Mouse (Mus musculus) heart, adult 9 months (tissue): ENCODE measurements around the gene Ostn.
"Not testable (repeated sequence)": the region's sequence is repeated elsewhere in the genome, so short reads cannot be mapped to it uniquely, and the experiment has no call there.

ENCODE experiments used
- DNase-seq, 2 experiments: peaks; one replicate each; pipeline ENCODE4 v3.0.0; 2022; ENCODE audit warnings: low spot score in 2 of 2

Ostn gene

GRCm38 (mm10) chr16:27307189-27307588 is at the start of gene Ostn:
Ostn (plus strand) TSS chr16:27307489.
- DNase-seq = not testable (repeated sequence)

GRCm38 (mm10) chr16:27268748-27269147 is 38.5 kb upstream of the Ostn start:
- no peak for DNase-seq

GRCm38 (mm10) chr16:27287410-27287809 is 19.9 kb upstream of the Ostn start:
- DNase-seq = no peak

- no peak for DNase-seq
Measured at GRCm38 (mm10) chr16:27296508-27296907, 10.8 kb upstream of the Ostn start.

GRCm38 (mm10) chr16:27296929-27297328 is 10.4 kb upstream of the Ostn start:
- DNase-seq = no peak

GRCm38 (mm10) chr16:27319099-27319498 is 11.8 kb downstream of the Ostn start:
- DNase-seq = no peak

- DNase-seq = no peak
Measured at GRCm38 (mm10) chr16:27322047-27322446, 14.8 kb downstream of the Ostn start.

GRCm38 (mm10) chr16:27326463-27326862 is 19.2 kb downstream of the Ostn start:
- no peak for DNase-seq

- no peak for DNase-seq
Measured at GRCm38 (mm10) chr16:27347521-27347920, 40.2 kb downstream of the Ostn start.

- DNase-seq = no peak
Measured at GRCm38 (mm10) chr16:27348359-27348758, 41.1 kb downstream of the Ostn start.

GRCm38 (mm10) chr16:27349235-27349634 is 41.9 kb downstream of the Ostn start:
- DNase-seq = no peak

GRCm38 (mm10) chr16:27349878-27350532 is 42.7 kb downstream of the Ostn start:
- DNase-seq = no peak

- no peak for DNase-seq
Measured at GRCm38 (mm10) chr16:27354464-27354863, 47.2 kb downstream of the Ostn start.

- DNase-seq = no peak
Measured at GRCm38 (mm10) chr16:27360059-27360458, 52.8 kb downstream of the Ostn start.

GRCm38 (mm10) chr16:27370191-27370590 is 62.9 kb downstream of the Ostn start, which contains the start of gene Uts2b:
Uts2b (minus strand) TSS chr16:27370239.
- no peak for DNase-seq

GRCm38 (mm10) chr16:27370700-27371099 is 63.4 kb downstream of the Ostn start:
- DNase-seq = no peak

GRCm38 (mm10) chr16:27374139-27374538 is 66.8 kb downstream of the Ostn start:
- DNase-seq = peak in 1 of 2 experiments; percentile 55

- DNase-seq = no peak
Measured at GRCm38 (mm10) chr16:27375318-27375717, 68.0 kb downstream of the Ostn start.

GRCm38 (mm10) chr16:27376556-27376955 is 69.3 kb downstream of the Ostn start:
- no peak for DNase-seq

- DNase-seq = no peak
Measured at GRCm38 (mm10) chr16:27382217-27382616, 74.9 kb downstream of the Ostn start.

- peak; percentile 27 to 35 for DNase-seq
Measured at GRCm38 (mm10) chr16:27384893-27385603, 77.8 kb downstream of the Ostn start.

- DNase-seq = no peak
Measured at GRCm38 (mm10) chr16:27385649-27386048, 78.4 kb downstream of the Ostn start.

- DNase-seq = no peak
Measured at GRCm38 (mm10) chr16:27386850-27387407, 79.6 kb downstream of the Ostn start.
